Mouse (Mus musculus): Measurements from ENCODE around the gene Krt42. TPM values are rescaled to one million over a fixed set of nuclear protein-coding genes. Genes with fewer than 3 reads are reported as not detected.
"Not testable (repeated sequence)": the region's sequence is repeated elsewhere in the genome, so short reads cannot be mapped to it uniquely, and the experiment has no call there.

The Krt42 gene
- polyA plus RNA-seq, 1 experiment from 2014 or later = not detected

DNA sequence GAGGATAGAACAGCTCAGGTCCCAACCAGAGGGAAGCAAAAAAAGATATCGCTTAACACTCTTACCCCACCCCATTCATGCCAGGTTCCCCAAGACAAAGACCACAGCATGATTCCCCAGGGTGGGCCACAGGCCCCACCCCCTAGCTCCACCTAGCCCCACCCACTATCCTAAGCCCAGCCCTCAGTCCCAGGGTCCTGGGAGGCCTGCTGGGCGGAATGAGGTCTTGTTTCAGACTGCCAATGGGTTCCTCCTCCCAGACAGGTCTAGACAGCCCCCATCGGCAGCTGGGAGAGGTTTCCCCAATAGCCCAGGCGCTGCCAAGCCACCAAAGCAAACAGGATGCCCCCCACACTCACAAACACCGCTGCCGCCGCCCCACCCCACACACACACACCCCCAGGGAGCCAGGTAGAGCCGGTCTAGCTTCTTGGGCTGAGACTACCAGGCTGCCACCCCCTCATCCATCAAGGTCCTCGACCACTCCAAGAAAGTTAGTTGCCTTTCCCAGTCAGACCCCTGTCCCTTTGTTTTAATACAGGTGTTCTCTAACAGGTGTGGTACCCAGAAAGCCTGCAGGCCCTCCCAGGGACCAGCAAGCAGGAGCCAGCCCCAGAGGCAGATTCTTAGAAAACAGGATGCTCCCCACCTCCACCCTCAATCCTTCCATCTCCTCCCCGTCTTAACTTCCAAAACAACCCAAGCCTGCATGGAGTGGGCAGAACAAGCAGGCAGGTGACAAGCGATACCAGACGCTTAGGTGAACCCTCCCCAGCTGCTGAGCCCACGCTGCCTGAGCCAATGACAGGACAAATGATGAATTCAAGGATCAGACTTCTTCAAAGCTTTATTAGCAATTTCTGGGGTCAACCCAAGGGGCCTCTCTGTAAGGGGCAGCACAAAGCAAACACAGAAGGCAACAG lies 7.4 kb downstream of the Krt42 start:
- H3K27ac ChIP-seq (ENCODE audit: low read length) = no peak overlapping the region

GRCm38 (mm10) chr11:100261235-100261605 lies 8.5 kb downstream of the Krt42 start:
- Histone ChIP-seq H3K4me3 (ENCODE audit: low read length) (no peak overlapping the region), H3K27me3 (replicated peaks; ENCODE audit: control insufficient read depth, insufficient read depth, low read length) (no peaks in the 10 kb centered on the region), H3K27ac (ENCODE audit: low read length) (no peak overlapping the region), H3K9ac (ENCODE audit: low read depth, low read length) (no peak overlapping the region), H3K4me2 (ENCODE audit: low read depth, low read length) (no peak overlapping the region), H3K4me1 (ENCODE audit: control insufficient read depth, insufficient read depth, low read length) (no peaks in the 10 kb centered on the region), H3K9me3 (ENCODE audit: control insufficient read depth, low read length) (no peaks in the 10 kb centered on the region), H3K36me3 (ENCODE audit: control insufficient read depth, insufficient read depth, low read length) (no peaks in the 10 kb centered on the region)
- no peak for ATAC-seq
- WGBS = 86% methylated on average over 9 of the region's 9 CpGs

More for the DNA sequence above, 7.4 kb downstream of the Krt42 start:
- H3K9me3 ChIP-seq (ENCODE audit: control insufficient read depth, low read length) = no peaks in the 10 kb centered on the region
- no peaks in the 10 kb centered on the region for H3K36me3 ChIP-seq (ENCODE audit: control insufficient read depth, insufficient read depth, low read length)
- no peaks in the 10 kb centered on the region for H3K27me3 ChIP-seq (replicated peaks; ENCODE audit: control insufficient read depth, insufficient read depth, low read length)
- ATAC-seq = no peak
- H3K4me2 ChIP-seq (ENCODE audit: low read depth, low read length) = no peak overlapping the region
- WGBS = 34% methylated on average over 13 of the region's 13 CpGs
- no peaks in the 10 kb centered on the region for H3K4me1 ChIP-seq (ENCODE audit: control insufficient read depth, insufficient read depth, low read length)
- no peak overlapping the region for H3K4me3 ChIP-seq (ENCODE audit: low read length)
- no peak overlapping the region for H3K9ac ChIP-seq (ENCODE audit: low read depth, low read length)

DNA sequence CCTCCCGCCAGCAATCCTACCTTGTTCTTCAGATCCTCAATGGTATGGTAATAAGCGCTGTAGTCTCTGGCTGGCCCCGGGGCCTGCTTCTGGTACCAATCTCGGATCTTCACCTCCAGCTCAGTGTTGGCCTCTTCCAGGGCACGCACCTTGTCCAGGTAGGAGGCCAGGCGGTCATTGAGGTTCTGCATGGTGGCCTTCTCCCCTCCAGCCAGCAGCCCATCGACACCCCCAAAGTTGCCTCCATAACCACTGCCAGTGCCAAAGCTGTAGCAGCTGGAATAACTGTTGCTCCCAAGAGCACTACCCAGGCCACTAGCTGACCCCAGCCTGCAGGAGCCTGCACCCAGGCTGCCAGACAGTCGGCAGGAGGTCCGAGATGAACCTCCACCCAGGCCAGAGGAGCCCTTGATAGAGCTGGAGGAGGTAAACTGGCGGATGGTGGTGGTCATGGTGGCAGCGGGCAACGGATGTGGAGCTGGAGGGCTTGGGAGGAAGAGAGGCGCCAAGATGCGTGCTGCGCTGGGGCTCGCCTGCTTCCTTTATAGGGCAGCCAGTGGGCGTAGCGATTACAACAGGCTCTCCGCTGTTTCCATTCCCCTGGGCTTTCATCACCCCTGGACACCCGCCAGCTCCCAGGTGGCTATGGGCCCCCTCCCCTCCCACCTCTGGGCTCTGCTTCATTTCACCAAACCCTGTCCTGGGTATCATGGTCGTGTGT lies 9.0 kb downstream of the Krt42 start, which contains the start of gene Krt17:
Krt17 (minus strand) TSS at position 516 of the 721 bp plus-strand sequence.
- no peaks in the 10 kb centered on the region for H3K4me1 ChIP-seq (ENCODE audit: control insufficient read depth, insufficient read depth, low read length)
- H3K27me3 ChIP-seq (replicated peaks; ENCODE audit: control insufficient read depth, insufficient read depth, low read length) = no peaks in the 10 kb centered on the region
- H3K36me3 ChIP-seq (ENCODE audit: control insufficient read depth, insufficient read depth, low read length) = no peaks in the 10 kb centered on the region
- H3K4me2 ChIP-seq (ENCODE audit: low read depth, low read length) = no peak within 1 kb of the TSS
- WGBS = 81% methylated on average over 21 of the region's 21 CpGs
- H3K9ac ChIP-seq (ENCODE audit: low read depth, low read length) = no peak within 1 kb of the TSS
- no peak for ATAC-seq
- no peak within 1 kb of the TSS for H3K4me3 ChIP-seq (ENCODE audit: low read length)
- H3K9me3 ChIP-seq (ENCODE audit: control insufficient read depth, low read length) = no peaks in the 10 kb centered on the region
- no peak within 1 kb of the TSS for H3K27ac ChIP-seq (ENCODE audit: low read length)

GRCm38 (mm10) chr11:100259079-100259478 lies 10.6 kb downstream of the Krt42 start:
- 91% methylated on average over 9 of the region's 9 CpGs for WGBS
- Histone ChIP-seq H3K4me1 (ENCODE audit: control insufficient read depth, insufficient read depth, low read length) (no peaks in the 10 kb centered on the region), H3K9me3 (ENCODE audit: control insufficient read depth, low read length) (no peaks in the 10 kb centered on the region), H3K4me2 (ENCODE audit: low read depth, low read length) (no peak overlapping the region), H3K9ac (ENCODE audit: low read depth, low read length) (no peak overlapping the region), H3K36me3 (ENCODE audit: control insufficient read depth, insufficient read depth, low read length) (no peaks in the 10 kb centered on the region), H3K4me3 (ENCODE audit: low read length) (no peak overlapping the region), H3K27ac (ENCODE audit: low read length) (no peak overlapping the region), H3K27me3 (replicated peaks; ENCODE audit: control insufficient read depth, insufficient read depth, low read length) (no peaks in the 10 kb centered on the region)
- no peak for ATAC-seq

DNA sequence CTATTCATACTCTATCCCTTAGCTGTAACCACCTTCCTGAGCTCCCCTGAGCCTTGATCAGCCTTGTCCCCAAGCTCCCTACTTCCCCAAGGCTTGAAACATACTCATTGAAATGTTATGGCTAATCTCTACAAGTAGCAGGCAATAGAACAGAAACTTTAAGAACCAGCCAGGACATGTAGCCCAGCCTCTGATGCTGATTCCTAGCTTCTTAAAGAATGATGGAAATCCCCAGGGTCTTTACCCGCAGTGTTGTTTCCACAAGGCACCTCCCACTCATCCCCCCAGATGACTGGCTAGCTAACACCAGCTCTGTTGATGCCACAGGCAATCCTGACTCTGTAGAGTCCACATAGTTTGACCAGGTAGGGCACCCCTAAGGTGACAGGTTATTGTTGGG lies 11.7 kb downstream of the Krt42 start:
- no peak overlapping the region for H3K4me2 ChIP-seq (ENCODE audit: low read depth, low read length)
- H3K4me1 ChIP-seq (ENCODE audit: control insufficient read depth, insufficient read depth, low read length) = no peaks in the 10 kb centered on the region
- WGBS = 94% methylated on average over 1 of the region's 1 CpGs
- H3K36me3 ChIP-seq (ENCODE audit: control insufficient read depth, insufficient read depth, low read length) = no peaks in the 10 kb centered on the region
- no peak for ATAC-seq
- H3K27me3 ChIP-seq (replicated peaks; ENCODE audit: control insufficient read depth, insufficient read depth, low read length) = no peaks in the 10 kb centered on the region
- H3K9me3 ChIP-seq (ENCODE audit: control insufficient read depth, low read length) = no peaks in the 10 kb centered on the region
- no peak overlapping the region for H3K27ac ChIP-seq (ENCODE audit: low read length)
- no peak overlapping the region for H3K4me3 ChIP-seq (ENCODE audit: low read length)
- no peak overlapping the region for H3K9ac ChIP-seq (ENCODE audit: low read depth, low read length)

- no peak for ATAC-seq
- H3K9ac ChIP-seq (ENCODE audit: low read depth, low read length) = no peak overlapping the region
- no peaks in the 10 kb centered on the region for H3K36me3 ChIP-seq (ENCODE audit: control insufficient read depth, insufficient read depth, low read length)
- no peaks in the 10 kb centered on the region for H3K4me1 ChIP-seq (ENCODE audit: control insufficient read depth, insufficient read depth, low read length)
- WGBS = 96% methylated on average over 6 of the region's 6 CpGs
- no peak overlapping the region for H3K27ac ChIP-seq (ENCODE audit: low read length)
- no peak overlapping the region for H3K4me2 ChIP-seq (ENCODE audit: low read depth, low read length)
- H3K27me3 ChIP-seq (replicated peaks; ENCODE audit: control insufficient read depth, insufficient read depth, low read length) = no peaks in the 10 kb centered on the region
- no peak overlapping the region for H3K4me3 ChIP-seq (ENCODE audit: low read length)
- H3K9me3 ChIP-seq (ENCODE audit: control insufficient read depth, low read length) = no peaks in the 10 kb centered on the region
These were observed 14.2 kb downstream of the Krt42 start for GRCm38 (mm10) chr11:100255514-100255913.

DNA sequence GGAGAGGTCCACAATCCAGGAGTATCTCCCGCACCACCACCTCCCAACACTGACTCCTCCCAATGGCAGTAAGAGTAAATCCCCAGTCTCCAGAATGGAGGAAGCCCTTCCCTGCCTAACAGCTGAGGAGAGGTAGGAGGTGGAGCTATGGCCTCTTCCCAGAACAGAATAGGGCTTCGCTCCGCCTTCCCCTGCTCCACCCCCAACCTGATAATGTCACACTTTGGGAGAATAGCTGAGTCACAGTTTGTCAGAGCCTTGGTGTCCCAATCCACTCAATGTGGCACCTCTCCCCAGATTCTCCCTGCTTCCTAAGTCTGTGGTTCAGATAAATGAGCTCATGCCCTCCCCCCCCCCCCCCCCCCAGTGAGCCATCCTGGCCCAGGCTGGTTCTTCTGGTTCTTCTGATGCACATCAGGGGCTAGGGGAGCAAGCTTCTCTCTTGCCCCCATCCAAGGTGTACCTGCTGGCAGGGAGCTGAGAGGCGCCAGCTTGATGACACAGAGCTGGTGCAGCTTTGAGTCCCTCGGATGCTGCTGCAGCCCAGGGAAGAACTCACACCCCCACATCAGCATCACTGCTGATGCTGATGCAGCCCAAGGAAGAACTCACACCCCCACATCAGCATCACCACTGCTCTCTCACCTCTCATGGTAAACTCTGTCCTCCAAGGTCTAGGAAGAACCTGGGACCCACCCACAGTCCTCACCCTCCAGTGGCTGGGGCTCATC lies 15.1 kb downstream of the Krt42 start:
- Histone ChIP-seq H3K9me3 (ENCODE audit: control insufficient read depth, low read length) (no peaks in the 10 kb centered on the region), H3K4me3 (ENCODE audit: low read length) (no peak overlapping the region), H3K4me1 (ENCODE audit: control insufficient read depth, insufficient read depth, low read length) (no peaks in the 10 kb centered on the region), H3K9ac (ENCODE audit: low read depth, low read length) (no peak overlapping the region), H3K4me2 (ENCODE audit: low read depth, low read length) (no peak overlapping the region), H3K27me3 (replicated peaks; ENCODE audit: control insufficient read depth, insufficient read depth, low read length) (no peaks in the 10 kb centered on the region), H3K27ac (ENCODE audit: low read length) (no peak overlapping the region), H3K36me3 (ENCODE audit: control insufficient read depth, insufficient read depth, low read length) (no peaks in the 10 kb centered on the region)
- no peak for ATAC-seq
- 54% methylated on average over 5 of the region's 5 CpGs for WGBS

- Histone ChIP-seq H3K9me3 (ENCODE audit: control insufficient read depth, low read length) (no peaks in the 10 kb centered on the region), H3K9ac (ENCODE audit: low read depth, low read length) (no peak within 1 kb of the TSS), H3K4me2 (ENCODE audit: low read depth, low read length) (no peak within 1 kb of the TSS), H3K36me3 (ENCODE audit: control insufficient read depth, insufficient read depth, low read length) (no peaks in the 10 kb centered on the region), H3K4me1 (ENCODE audit: control insufficient read depth, insufficient read depth, low read length) (no peaks in the 10 kb centered on the region), H3K4me3 (ENCODE audit: low read length) (no peak within 1 kb of the TSS), H3K27me3 (replicated peaks; ENCODE audit: control insufficient read depth, insufficient read depth, low read length) (no peaks in the 10 kb centered on the region), H3K27ac (ENCODE audit: low read length) (no peak within 1 kb of the TSS)
- WGBS = 80% methylated on average over 7 of the region's 7 CpGs
- ATAC-seq = no peak
These were observed 20.7 kb downstream of the Krt42 start, which contains the start of gene Krt16 for GRCm38 (mm10) chr11:100248852-100249465. Krt16 (minus strand) TSS chr11:100248902.

- not testable (repeated sequence) for ATAC-seq; H3K27me3 ChIP-seq (replicated peaks; ENCODE audit: control insufficient read depth, insufficient read depth, low read length); H3K9ac ChIP-seq (ENCODE audit: low read depth, low read length); H3K9me3 ChIP-seq (ENCODE audit: control insufficient read depth, low read length); H3K4me1 ChIP-seq (ENCODE audit: control insufficient read depth, insufficient read depth, low read length); H3K4me2 ChIP-seq (ENCODE audit: low read depth, low read length); H3K4me3 ChIP-seq (ENCODE audit: low read length); H3K27ac ChIP-seq (ENCODE audit: low read length); H3K36me3 ChIP-seq (ENCODE audit: control insufficient read depth, insufficient read depth, low read length)
- WGBS = 68% methylated on average over 7 of the region's 7 CpGs
These were observed 23.2 kb downstream of the Krt42 start for GRCm38 (mm10) chr11:100246471-100246870.
